In genomic region chr3:52787964-52788760, GRCm38 (mm10) we compare ENCODE assay signal across 23 mouse cellular contexts.
A peak's percentile ranks its signal among the peaks of the same experiment; 100 is the strongest.
DNase-seq lines count a peak whose midpoint lies in the region; ATAC-seq lines count a peak whose summit lies in the region.
"Had no signal": no experiment of that assay in that cellular context is flagged by ENCODE, and none has a peak within 500 bp of the region (broad histone marks: within the 10 kb centered on the region; RNA-seq: fewer than 3 reads in every experiment).

No protein-coding gene starts in this region.

- no peak overlapping the region for H3K27ac ChIP-seq in heart, embryonic 10.5 days
- H3K27ac ChIP-seq in liver, embryonic 15.5 days (replicated peaks) = no peak overlapping the region
- H3K27ac ChIP-seq: embryonic facial prominence, embryonic 13.5 days; forebrain, embryonic 10.5 days; heart, adult 2 months; hindbrain, embryonic 12.5 days had no signal

- no peak overlapping the region for H3K4me2 ChIP-seq in liver, embryonic 15.5 days
- H3K4me2 ChIP-seq: embryonic facial prominence, embryonic 13.5 days; heart, embryonic 12.5 days; hindbrain, embryonic 12.5 days had no signal

- intact Hi-C loops in heart, postnatal 10 days (cut with DNase I) = no loop called here

- 0 out of 2 replicates have a peak, but pooled peaks have one; percentile 57 for ATAC-seq in erythroblast, adult 5-6 weeks (replicated peaks; ENCODE audit: low FRiP score, poor library complexity, severe bottlenecking)
- peak; percentile 34; the same call in 1 of the 2 replicates for ATAC-seq in liver, embryonic 15.5 days (ENCODE audit: insufficient read depth)
- peak; percentile 76 for ATAC-seq in megakaryocyte-erythroid progenitor cell, adult 5-6 weeks (replicated peaks; ENCODE audit: low FRiP score, low TSS enrichment, poor library complexity, severe bottlenecking)
- ATAC-seq in erythroid progenitor cell, adult 5-6 weeks (replicated peaks; ENCODE audit: low FRiP score, poor library complexity, severe bottlenecking) = no peak
- ATAC-seq: activated CD4-positive, CD25-positive, alpha-beta regulatory T cell, adult 4 months; forebrain, embryonic 14.5 days; hindbrain, embryonic 16.5 days; Patski had no signal

- H3K4me3 ChIP-seq in heart, embryonic 10.5 days = no peak overlapping the region
- no peak overlapping the region for H3K4me3 ChIP-seq in liver, embryonic 15.5 days (replicated peaks)
- H3K4me3 ChIP-seq: embryonic facial prominence, embryonic 13.5 days; forebrain, embryonic 10.5 days; heart, adult 2 months; heart, embryonic 12.5 days; hindbrain, embryonic 12.5 days had no signal

- H3K27me3 ChIP-seq in heart, embryonic 10.5 days (ENCODE audit: insufficient read depth, poor library complexity, severe bottlenecking) = no peaks in the 10 kb centered on the region
- H3K27me3 ChIP-seq in liver, embryonic 15.5 days = no peaks in the 10 kb centered on the region
- H3K27me3 ChIP-seq: CH12.LX; heart, embryonic 12.5 days; hindbrain, embryonic 12.5 days had no signal

- no peak overlapping the region for H3K9ac ChIP-seq in liver, embryonic 15.5 days
- H3K9ac ChIP-seq: embryonic facial prominence, embryonic 13.5 days; heart, embryonic 12.5 days; hindbrain, embryonic 12.5 days had no signal

- peak; percentile 58 for DNase-seq in heart, embryonic 10.5 days (ENCODE audit: low spot score)
- DNase-seq in heart, postnatal 10 days = no peak
- DNase-seq in right cerebral cortex, adult 18-20 months = no peak
- DNase-seq: adrenal gland, postnatal 14 days; cerebellum, adult 11-12 months; cerebellum, adult 9-10 months; cerebellum, postnatal 25 days; gastrocnemius, postnatal 10 days; heart, adult 2 months; heart, postnatal 4 days had no signal

- H3K36me3 ChIP-seq in heart, embryonic 10.5 days = no peaks in the 10 kb centered on the region
- H3K36me3 ChIP-seq in liver, embryonic 15.5 days (replicated peaks) = no peaks in the 10 kb centered on the region
- H3K36me3 ChIP-seq: embryonic facial prominence, embryonic 13.5 days; forebrain, embryonic 10.5 days; heart, embryonic 12.5 days; hindbrain, embryonic 12.5 days had no signal

- H3K4me1 ChIP-seq in heart, embryonic 10.5 days = no peaks in the 10 kb centered on the region
- H3K4me1 ChIP-seq in liver, embryonic 15.5 days (replicated peaks) = peaks cover 16% of the 10 kb centered on the region; the same call in 1 of the 2 replicates
- H3K4me1 ChIP-seq: embryonic facial prominence, embryonic 13.5 days; heart, embryonic 12.5 days had no signal

- no peaks in the 10 kb centered on the region for H3K9me3 ChIP-seq in heart, embryonic 10.5 days
- no peaks in the 10 kb centered on the region for H3K9me3 ChIP-seq in liver, embryonic 15.5 days (replicated peaks)
- H3K9me3 ChIP-seq: embryonic facial prominence, embryonic 13.5 days; forebrain, embryonic 10.5 days; heart, embryonic 12.5 days; hindbrain, embryonic 12.5 days had no signal

- WGBS in heart, embryonic 10.5 days = 84% methylated on average over 10 of the region's 10 CpGs
- WGBS in liver, embryonic 15.5 days (ENCODE audit: insufficient replicate concordance) = 53% methylated on average over 10 of the region's 10 CpGs
